Mouse (Mus musculus): ENCODE results near the gene St3gal2.
"Not testable (repeated sequence)": the region's sequence is repeated elsewhere in the genome, so short reads cannot be mapped to it uniquely, and the experiment has no call there.

Gene St3gal2

DNA sequence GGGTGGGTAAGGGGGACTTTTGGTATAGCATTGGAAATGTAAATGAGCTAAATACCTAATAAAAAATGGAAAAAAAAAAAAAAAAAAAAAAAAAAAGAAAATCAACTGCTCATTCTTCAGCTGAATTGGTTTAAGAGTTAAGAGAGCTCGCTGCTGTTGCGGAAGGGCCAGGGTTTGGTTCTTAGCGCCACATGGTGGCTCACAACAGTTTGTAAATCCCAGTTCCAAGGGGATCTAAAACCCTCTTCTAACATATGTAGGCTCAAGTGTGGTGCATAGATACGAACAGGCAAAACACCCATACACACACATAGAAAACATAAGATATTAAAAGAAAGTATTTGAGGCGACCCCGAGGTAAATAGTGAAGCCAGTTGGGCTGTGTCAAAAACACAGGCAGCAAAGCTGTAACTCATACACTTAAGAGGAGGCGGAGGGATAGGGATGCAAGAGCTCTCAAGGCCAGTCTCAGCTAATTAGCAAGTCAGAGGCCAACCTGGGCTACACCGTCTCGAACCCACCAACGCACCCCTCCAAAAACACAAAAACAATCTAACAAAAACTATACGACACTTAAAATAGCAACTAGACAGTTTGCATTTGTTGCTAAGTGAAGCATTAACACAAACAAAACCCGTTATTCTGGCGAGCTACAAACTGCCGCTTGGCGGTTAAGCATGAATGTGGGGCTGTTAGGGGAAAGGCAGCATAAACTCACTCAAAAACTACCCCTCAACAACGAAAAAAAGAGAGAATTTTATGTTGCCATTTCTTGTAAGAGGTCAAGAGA, 77.1 kb downstream of the St3gal2 start:
- no peak for DNase-seq (ENCODE audit: low spot score in 2 of 2)

GRCm38 (mm10) chr8:110997547-110998531, 78.1 kb downstream of the St3gal2 start, which contains the start of gene Ddx19a:
Gene Ddx19a, minus strand, starts transcription at chr8:110997800.
- DNase-seq (ENCODE audit: low spot score in 2 of 2): peak; percentile 76 to 81

DNA sequence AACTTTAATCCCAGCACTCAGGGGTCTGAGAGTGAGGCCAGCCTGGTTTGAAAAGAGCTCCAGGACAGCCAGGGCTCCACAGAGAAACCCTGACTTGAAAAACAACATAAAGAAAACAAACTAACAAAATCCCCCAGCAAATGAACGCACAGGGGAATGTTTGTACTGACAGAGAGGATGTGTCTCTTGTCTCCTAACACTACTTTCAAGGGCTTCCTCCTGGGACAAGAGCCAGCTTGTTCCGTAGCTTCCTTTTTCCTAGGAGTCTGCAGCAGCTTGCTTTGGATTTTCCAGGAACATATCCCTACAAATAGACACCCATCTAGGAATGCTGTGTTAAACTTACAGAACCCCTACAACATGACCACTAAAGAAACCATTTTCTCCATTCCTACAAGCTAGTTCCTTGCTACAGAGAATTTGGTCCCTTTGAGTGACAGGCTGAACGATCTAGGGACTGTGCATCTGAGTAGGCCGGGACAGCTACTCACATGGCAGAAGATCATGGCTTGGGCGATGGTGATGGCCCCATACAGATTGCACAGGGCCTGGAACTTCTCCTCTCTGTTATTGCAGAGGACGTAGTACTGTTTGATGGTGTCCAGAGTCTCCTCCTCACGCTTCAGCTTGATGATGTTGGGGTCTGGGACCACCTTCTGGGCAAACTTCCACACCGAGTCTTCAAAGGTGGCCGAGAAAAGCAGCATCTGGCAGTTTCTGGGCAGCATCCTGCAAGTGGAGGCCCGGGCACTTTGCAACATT, 90.7 kb downstream of the St3gal2 start:
- DNase-seq (ENCODE audit: low spot score in 2 of 2): not testable (repeated sequence)
